Mouse (Mus musculus): ENCODE data around the gene Otud7a. TPM values are rescaled to one million over a fixed set of nuclear protein-coding genes. Genes with fewer than 3 reads are reported as not detected.

Gene Otud7a
- 10 to 100 TPM; 68.9 to 70.0 TPM for total RNA-seq (2021)

DNA sequence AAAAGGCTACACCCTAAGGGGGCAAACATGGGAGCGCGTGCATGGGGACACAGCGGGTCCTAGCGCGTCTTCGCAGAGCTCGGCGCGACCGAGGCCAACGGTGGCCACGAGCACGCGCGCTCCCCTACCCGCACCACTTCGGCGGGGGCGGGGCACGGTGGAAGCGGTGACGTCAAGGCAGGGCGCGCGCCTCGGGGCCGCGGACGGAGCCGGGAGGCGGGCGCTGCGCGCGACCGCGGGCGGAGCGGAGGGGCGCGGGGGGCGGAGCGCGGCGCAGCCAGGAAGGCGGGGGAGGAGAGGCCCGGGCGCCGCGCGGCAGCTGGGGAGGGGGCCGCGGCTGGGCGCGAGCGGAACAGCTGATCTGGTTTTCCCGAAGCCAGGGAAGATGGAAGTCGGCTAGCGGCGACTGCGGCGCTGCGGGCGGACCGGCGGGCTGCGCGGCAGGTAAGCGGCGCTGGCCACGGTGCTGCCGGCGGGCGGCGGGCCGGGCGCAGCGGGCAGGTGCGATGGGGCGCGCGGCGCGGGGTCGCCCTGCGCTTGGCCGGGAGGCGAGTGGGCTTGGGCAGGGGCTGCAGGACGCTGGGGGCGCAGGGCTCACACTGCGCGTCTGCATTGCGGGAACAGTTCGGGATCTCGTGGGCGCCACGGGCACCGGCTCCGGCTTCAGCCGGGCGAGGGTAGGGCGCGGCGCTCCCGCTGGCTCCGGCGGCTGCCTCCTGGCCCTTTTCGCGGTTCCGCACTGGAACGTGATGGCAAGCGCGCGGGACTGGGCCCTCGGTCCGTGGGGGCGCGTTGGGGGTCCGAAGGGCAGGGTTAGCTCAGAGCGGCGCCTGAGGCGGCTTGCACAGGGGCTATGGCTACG lies at the start of gene Otud7a:
Otud7a (plus strand) TSS at position 268 of the 862 bp plus-strand sequence.
- DNase-seq = peak; percentile 92 to 94

DNA sequence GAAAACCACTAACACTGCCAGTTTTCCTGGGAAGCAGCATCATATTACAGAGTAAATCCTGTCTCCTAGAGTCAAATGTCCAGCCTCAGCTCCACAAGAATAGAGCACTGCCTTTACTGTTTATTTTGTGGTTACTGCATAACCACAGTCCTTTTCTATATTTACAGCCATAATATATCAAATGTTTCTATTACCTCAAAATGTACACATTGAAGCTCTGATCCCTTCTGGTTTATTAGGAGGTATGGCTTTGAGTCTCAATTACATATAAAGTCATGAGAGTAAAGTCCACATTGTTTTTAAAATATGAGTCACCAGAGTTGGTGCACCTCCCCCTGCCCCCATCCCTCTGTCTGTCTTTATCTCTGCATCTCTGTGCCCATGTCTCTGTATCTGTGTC lies 38.6 kb upstream of the Otud7a start:
- DNase-seq = no peak

DNA sequence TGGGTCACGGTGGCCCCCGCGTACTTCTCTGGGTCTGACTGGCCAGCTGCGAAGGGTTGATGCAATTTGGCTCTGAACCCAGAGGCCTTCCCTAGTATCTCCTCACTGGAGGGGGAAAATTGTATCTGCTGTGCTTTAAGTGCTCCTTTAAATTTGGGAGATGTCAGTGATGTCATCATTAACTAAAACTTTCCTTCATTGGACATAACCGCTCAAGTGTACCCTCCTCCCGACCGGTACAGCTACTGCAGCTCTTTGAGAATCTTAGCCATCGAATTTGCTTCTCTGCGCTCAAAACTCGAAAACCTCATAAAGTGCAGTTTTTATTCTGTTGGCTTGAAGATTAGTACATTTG lies 772 bp downstream of the Otud7a start:
- peak in 1 of 2 experiments; percentile 38 for DNase-seq

DNA sequence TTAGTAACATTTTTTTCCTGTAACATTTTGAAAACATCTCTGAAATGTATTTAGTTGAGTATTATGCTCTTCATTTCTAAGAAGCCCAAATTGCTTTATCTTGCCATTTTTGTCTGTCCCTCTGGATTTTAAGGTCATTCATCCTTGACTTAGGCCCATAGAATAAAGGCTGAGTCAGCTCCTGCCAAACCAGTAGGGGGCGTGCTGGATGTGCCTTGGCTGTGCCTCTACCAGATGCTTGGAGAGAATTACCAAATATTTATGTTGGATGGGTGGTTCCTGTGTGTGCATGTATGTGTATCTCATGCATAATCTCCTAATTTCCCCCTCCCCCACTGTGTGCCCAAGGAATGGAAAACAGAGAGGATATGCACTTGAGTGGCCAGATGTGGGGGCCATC lies 2.4 kb downstream of the Otud7a start:
- no peak for DNase-seq

DNA sequence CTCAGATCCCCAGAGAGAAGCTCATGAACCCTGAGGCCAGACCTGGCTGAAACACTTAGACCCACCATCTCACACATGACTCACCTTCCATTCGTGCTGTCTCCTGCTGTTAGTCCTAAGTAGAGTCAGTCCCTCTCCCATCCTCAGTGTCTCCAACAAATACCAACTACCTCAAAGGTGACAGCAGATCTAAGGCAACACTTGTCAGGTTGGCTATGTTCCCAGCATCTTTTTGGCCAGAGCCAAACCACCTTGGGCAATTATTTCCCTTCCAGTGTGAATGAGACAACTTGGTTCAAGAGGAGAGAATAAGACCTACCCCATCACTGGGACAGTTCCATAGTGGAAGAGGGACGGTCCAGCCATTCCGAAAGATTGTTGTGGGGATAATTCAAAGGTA lies 10.7 kb downstream of the Otud7a start:
- DNase-seq = no peak

DNA sequence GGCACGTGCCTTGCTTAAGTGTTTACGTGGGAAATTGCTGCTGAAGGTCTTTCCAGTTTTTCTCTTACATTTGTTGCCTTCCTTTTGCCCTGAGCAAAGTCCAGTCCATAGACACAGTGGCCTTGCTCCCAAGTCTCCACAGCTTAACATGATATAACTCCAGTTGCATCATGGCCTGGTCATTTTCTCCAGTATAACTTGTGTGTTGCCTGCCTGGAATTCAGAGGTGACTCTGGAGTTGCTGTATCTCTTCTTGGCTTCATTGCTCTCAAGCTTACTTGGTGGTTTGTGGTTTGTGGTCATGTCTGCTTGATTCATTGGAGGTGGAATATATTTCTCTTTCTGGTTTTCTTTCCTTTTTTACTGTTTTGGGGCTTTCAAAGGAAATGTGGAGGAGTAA lies 17.7 kb downstream of the Otud7a start:
- no peak for DNase-seq

DNA sequence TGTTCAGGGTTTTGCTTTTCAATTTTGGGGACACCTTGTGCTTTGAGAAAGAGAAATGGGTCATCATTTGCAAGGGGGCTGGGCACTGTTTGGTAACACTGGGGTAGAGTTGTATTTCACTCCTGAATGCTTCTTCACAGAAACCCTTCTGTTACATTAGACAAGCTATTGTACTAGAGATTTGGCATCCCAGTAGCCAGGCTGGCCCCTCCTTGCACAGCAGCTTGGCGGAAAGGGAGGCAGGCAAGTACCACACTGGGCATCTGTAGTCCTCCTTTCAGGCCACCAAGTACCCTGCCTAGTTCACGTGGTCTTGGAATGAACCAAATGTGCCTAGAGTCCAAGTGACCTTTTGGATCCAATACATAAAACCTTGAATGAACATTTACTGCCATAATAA lies 18.1 kb downstream of the Otud7a start:
- DNase-seq = peak; percentile 27 to 40

DNA sequence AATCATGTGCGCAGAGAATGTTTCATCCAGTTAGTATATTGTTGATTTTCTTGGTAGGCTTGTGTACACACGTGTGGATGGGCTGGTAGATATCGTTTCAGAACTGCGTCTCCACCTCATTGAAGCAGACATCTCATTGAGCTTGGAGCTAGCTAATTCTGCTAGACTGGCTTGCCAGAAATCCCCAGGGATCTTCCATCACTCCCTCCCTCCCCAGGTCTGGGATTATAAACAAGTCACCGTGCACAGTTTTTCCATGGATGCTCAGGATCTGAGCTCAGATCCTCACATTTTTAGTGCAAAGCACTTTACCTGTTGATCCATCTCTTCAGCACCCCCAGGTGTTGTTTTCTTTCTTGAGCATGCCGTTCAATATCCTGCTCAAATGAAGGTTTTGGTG lies 22.2 kb downstream of the Otud7a start:
- DNase-seq = no peak

DNA sequence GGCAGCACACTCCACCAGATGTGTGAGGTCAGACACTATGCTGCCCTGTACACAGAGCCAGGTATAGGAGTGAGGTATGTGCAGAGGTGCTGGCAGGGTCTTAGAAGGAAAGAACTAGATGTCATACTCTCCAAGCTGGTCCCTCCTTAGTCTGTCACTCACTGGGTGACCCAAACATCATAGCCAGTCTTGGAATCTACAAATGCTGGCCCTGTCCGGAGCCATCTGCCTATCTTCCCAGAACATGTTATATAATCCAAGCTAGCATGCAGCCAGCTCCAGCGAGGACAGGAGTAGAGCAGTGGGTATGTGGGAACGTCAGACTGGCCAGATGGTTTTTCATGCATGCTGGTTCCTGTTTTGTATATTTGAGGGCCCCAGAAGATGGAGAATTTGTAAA lies 23.7 kb downstream of the Otud7a start:
- no peak for DNase-seq

DNA sequence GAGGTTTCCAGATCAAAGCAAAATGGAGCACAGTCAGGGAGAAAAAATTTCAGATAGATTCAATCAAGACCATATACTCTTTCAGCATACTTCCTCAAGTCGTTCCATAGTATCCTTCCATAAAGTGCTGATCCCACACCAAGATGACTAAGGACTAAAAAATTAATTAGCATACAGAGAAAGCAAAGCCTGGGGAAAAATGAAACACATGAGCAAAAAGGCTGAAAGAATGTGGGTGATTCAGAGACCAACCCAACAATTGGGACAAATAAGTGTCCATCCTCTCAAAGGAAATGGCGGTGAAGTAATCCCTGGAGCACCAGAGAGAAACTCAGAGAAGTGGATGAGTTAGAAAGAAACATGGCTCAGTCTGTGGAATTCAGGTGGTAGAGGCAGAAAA lies 38.5 kb downstream of the Otud7a start:
- no peak for DNase-seq

DNA sequence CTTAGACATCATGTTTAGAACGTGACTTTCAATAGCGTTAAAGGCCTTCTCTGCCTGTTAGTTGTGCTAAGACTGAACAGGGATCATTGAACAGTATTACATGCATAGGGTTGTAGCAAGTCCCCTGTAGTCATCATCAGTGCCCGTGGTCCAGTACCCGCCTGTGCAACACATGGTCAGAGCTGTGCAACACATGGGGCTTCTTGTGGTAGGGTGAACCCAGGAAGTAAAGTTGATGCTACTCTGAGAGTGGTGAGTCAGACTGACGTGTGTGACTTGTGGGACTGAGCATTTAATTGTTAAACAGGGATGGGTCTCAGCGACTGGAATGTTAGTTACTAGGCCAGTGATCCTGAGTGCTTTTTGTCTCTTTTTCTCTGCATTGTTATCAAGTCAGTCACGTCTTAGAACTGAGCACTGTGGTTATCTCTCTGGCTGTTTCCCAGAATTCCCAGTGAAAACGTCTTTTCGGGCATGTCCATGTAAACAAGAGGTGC lies 52.5 kb downstream of the Otud7a start:
- no peak for DNase-seq

DNA sequence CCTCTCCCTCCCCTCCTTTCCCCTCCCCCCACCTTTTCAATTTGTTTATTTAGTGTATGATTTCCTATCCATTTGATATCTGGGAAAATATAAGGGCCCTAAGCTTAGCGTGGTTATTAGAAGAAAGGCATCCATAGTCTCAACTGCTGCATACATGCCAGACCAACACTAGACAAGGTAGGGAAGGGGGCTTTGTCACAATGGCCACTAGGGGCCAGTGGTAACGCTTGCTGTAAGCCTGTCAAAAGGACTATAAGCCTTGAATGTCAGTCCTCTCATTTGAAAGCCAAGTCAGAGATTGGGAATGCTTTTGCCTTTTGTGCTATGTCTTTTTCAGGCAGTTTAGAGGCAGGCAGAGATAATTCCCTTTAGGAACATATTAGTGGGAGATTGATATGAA lies 59.7 kb downstream of the Otud7a start:
- no peak for DNase-seq

DNA sequence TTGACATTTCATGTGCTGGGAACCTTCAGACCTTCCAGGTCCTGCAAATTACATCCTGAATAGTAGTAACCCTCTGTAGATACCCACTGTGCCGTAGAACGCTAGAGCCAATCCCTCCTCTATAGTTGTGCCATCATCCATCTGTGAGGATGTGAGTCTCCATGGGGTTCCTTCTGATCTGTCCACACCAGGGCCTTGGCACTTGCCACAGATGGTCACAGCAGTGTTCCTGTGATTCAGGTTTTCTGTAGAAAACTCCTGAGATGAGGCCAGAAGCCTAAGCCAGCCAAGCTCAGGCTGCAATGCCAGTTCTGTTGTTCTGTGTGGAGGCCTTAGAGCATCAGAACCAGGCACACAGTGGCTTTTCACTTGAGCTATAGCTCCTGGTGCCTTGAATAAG lies 63.5 kb downstream of the Otud7a start:
- no peak for DNase-seq

DNA sequence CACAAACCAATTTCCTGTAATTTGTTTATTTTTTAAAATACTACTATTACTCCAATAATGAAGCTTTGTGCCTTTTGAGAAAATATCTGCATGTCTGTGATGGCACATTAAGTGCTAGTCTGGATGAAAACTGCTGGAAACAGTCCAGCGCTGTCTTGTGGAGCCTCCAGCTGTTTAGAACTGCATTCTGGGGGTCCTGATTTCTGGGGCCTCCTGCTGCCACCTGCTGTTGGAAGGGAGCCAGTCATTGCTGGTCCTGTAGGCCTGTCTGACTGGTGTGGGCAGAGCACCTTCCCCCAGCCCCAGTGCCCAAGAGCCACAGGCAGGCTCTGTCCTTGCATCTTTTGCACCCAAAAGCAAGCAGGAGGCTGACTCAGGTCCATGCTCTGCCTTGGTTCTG lies 65.3 kb downstream of the Otud7a start:
- DNase-seq = no peak

DNA sequence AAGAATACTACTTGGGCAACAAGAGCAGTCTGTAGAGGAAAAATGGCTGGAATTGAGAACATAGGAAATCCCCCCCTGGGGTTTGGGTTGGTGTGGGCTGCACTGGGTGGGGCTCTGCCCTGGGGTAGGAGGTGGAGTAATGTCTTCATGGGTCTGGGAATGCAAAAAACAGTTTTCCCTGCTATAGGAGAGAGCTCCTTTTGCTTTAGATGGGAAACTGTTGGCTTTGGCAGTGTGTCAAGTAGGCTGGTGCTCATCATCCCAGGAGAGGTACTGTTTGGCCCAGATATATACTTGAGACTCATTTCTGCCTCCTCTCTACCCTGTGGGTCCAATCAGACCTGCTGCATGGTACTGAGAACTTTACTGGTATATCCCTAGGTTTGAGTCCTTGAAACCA lies 66.9 kb downstream of the Otud7a start:
- DNase-seq = no peak

DNA sequence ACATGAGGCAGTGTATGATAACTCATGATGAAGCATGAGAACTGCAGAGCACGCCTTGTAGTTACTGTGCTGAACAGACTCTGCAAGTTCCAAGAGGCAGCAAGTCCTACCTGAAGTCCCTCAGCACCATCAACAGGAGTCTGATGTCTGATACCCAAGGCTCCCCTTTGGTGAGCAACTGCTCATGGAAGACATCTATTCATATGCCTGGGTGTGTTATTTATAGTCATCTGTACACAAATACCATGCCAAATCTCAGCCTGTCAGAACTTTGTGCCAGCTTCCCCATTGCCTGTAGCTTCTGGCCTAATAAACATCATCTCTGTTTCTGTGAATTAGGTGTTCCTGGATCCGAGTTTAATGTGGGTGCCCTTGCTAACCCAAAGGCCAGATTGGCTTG lies 68.0 kb downstream of the Otud7a start:
- no peak for DNase-seq

DNA sequence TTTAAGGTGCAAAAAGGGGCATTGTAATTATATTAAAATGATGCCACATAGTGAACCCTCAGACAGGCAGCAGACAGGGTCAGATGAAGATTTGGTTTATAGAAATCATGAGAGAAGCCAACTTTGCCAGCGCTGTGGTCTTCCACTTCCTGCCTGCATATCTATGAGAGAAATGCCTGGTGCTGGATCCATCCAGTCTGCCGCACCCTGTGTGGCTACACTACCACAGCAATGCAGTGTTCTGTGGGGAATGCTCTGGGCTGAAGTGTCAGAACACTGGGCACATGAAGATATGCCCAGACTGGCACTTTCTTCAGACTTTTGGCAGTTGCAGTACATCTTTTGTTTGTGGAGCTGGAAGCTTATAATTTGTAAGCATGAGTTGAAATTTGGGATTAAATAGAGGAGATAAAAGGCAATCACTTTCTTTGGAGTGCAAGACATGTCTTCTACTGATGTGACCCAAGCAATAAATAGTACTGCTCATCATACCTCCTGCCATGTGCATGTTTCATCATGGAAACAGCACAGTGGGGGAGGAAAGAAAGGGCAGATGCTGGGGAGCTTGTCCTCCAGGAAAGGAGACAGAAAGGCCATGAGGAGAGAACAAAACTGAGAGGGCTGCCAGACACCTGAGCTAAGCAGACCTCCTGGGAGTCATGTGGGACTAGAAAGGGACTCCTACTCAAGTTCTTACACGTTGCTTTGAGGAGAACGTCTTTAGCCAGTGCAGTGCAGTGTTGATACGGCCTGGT lies 71.8 kb downstream of the Otud7a start:
- no peak for DNase-seq

DNA sequence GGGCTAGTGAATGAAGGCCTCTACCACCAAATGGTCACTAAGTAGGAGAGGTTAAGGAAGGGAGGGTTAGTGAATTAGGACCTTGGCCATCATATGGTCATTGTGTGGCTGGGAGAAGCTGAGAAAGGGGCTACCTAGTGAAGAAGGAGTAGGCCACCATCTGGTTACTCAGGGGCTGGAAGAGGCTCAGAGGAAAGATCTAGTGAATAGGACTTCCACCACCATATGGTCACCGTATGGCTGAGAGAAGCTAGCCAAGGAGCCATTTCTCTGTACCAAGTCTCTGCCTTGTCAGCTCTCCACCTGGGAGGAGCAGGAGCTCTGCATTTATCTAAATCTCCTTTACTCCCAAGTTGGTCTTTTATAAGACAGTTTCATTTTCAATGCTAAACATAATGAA lies 75.7 kb downstream of the Otud7a start:
- DNase-seq = no peak

DNA sequence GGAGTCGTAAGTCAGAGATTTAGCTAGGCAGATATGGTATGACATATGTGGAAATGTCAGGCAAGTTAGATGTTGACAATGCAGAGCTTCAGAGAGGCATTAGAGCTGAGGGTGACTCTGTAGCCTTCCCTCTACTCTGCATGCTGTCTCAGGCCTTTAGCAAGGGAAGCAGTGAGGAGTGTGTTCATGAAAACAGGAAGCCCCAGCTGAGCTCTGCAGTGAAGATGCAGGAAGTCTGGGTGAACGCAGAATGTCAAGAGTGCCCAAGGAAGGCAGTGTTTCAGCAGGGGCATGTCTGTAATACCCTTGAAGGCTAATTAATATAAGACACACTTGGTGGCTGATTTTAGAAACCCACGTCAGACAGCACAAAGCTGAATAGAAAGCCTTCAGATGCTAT lies 77.9 kb downstream of the Otud7a start:
- no peak for DNase-seq

DNA sequence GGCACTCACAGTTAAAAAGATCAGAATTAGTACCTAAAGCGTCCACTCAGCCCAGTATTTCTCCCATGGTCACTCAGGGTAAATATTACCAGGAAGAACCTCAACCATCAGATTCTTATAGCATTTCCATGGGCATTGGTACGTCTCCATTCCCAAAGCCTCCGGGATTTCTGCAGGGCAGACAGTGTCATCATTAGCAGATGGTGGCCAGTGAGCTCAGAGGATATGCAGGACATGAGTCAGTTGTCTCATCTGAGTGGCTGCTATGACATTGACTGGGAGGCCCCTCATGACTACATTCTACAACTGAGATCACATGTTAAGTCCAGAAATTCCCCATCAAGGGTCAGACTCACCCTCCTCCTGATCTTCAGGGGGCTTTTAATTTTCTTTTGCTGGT lies 78.5 kb downstream of the Otud7a start:
- no peak for DNase-seq

DNA sequence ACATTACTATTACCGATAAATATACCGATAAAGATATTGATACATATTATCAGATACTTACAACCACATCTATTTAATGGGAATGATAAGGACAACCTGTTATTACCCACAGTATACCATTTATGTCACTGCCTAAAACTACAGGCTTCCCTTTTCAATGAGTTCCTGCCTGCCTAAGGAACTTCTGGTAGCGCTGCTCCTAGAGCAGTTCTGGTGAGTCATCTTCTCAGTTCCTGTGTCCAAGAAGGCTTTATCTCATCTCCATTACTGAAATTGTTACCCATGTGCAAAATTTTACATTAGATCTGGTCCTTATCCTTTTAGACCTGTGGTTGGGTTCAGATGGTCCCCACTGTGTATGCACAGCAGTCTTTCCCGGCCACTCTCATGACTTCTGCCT lies 95.7 kb downstream of the Otud7a start:
- DNase-seq = no peak

DNA sequence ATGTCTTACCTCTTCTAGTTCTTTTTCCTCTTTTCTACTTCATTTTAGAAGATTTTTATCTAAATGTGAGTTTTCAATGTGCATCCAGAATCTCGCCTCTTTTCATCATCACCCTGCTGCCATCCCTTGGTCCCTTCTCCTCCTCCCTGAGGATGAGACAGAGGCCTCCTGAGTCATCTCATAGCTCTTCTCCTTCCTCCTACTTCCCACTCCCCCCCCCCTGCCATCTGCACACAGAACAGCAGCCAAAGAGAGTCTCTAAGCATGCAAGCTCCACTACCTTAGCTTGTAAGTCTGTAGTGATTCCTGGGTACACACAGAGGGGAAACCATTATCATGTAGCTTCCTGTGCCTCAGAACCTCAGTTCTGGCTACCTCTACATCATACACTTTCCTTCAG lies 109.9 kb downstream of the Otud7a start:
- no peak for DNase-seq

DNA sequence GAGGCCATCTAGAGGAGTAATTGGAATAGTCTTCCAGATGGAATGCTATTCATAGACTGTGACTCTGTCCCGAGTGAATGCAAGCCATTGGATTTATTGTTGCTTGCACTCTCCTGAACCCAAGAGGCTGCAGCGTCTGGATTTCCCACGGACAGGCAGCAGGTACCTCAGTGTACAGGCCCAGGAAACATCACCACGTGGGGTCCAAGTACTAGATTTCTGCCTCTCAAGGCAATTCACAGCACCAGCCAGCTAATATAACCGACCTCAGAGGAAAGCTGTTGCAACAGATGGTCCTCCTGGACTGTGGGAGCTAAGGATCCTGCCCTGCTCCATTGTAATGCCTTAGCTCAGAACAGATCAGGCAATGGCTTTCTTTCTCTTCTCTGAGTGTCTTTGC lies 111.8 kb downstream of the Otud7a start:
- DNase-seq = no peak

DNA sequence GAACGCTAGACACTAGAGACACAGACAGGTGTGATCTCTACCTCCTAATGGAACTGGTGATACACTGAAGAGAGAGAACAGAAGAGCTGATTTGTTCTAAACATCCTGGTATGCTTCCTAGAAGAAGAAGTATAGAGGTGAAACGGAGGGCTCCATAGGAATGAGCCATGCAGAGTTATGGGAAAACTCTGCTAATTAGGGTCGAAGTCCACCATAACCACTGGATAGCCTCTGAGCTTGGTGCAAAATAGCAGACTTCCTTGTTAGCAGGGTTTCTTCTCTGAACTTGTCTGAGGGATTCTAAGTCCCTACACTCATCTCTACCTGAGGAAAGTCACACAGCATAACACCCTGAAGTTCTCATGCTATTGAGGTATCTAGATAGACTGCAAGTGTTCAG lies 114.4 kb downstream of the Otud7a start:
- no peak for DNase-seq
